Mouse (Mus musculus) 3T3-L1 (cell line): Measurements from ENCODE around the gene Slc16a3.

Experiments
- DNase-seq: peaks from one replicate; pipeline ENCODE4 v3.0.0-alpha.2; 2015; ENCODE audit warnings: low read depth, low spot score

Slc16a3 gene

DNA sequence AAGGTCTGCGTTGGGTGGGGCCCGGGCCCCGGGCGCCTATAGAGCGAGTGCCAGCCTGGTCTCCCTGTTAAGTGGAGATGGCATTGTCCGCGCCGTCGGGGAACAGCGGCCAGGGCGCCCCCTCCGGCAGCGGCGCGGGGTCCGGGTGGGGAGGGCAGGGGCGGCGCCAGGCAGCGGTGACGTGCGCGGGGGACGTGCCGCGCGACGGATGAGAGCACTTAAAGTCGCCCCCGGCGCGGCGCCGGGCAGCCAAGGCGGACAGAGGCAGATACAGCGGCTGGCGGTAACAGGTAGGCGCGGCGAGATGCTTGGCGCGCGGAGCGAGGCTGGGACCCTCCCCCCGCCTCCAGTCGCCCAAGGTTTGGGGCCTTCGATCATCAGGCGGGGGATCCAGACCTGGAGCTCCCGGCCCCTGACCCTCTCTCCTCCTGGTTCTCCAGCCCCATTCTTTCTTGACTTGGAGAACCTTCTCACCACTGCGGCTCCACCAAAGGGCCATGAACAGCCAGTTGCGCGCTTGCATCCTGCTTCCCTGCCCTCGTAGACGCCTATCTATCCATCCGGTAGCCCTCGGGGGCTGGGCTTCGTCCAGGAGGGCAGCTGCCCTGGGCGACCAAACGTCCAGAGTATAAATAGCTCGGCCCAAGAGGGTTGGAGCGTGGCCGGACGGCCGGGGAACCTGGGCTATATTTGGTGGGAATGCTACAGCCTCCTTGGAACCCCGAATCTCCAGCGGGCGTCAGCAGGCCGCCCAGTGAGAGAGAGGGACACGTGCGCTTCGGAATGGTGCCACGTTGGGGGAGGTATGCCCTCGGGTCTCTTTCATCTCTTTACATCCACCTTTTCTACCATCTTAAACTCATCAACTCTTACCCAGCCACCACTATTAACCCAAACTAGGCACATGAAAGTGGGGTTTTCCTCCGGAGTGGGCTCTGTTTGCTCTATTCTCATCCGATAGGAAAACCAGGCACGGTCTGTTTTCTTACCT, 876 bp downstream of the Slc16a3 start:
- DNase-seq, result no peak

- no peak for DNase-seq
Measured at GRCm38 (mm10) chr11:120949863-120950262, 1.6 kb downstream of the Slc16a3 start.

DNA sequence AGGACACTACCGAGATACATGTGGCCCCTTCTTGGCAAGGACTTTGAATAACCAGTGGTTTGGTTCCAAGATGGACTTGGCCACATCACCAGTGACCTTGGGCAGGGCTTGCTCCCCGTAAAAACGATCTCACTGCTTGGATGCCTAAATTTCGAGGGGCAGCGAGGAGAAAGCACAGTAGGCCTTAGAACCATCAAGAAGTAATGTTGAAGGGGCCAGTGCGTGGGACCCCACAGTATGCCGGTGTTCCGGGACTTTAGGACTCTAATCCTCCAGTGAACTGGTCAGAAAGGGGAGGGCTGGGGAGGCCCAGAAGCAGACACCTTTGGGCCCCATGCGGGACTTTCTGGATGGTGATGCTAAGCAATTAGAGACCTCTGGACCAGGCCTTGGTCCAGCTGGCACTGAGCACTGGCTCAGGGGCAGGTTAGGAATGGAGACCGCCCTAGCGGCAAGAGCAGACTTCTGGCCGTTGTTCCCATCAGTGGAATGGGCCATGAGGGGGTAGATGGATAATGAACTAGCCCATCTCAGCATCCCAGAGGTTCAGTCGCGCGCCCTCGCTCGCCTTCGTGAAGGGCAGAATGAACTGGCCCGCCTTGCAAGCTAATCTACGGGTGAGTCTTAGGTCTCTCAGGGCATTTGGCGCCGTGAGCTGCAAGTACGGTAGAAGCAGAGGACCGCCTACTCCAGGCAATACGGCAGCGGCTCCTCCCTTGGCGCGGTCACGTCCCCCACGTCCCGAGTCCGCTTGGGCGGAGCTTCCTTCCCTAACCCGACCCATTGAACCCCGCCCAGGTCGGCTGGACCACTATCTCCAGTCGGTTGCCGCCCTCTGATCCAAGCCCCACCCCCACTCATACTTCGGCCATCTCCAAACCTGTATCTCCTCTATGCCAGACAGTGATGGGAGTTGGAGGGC, 2.3 kb downstream of the Slc16a3 start:
- DNase-seq, result peak; percentile 92

DNA sequence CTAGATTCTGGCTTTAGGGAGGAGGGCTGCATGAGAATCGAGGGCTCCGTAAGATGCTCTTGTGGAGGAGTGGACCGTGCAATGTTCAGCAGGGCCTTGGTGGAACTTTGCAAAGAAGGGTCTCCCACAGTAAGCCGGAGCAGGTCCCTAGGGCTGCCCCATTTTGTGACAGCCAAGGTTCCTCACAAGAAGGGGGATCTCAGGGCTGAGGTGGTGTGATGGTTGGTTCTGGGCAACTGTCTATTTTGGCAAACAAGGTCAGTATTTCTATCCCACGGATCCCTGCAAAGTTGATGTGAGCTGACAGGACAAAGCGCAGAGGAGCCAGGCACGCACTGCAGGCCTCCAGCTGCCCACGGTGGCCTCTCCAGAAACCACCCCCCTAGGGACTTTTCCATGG, 3.0 kb downstream of the Slc16a3 start:
- no peak for DNase-seq

- DNase-seq, result no peak
Measured at GRCm38 (mm10) chr11:120951731-120952730, 3.8 kb downstream of the Slc16a3 start.

- DNase-seq, result no peak
Measured at GRCm38 (mm10) chr11:120954936-120955335, 6.7 kb downstream of the Slc16a3 start.

GRCm38 (mm10) chr11:120955701-120956100, 7.4 kb downstream of the Slc16a3 start:
- DNase-seq, result no peak

GRCm38 (mm10) chr11:120957052-120957451, 8.8 kb downstream of the Slc16a3 start:
- DNase-seq, result no peak

- no peak for DNase-seq
Measured at GRCm38 (mm10) chr11:120957731-120958257, 9.5 kb downstream of the Slc16a3 start.

DNA sequence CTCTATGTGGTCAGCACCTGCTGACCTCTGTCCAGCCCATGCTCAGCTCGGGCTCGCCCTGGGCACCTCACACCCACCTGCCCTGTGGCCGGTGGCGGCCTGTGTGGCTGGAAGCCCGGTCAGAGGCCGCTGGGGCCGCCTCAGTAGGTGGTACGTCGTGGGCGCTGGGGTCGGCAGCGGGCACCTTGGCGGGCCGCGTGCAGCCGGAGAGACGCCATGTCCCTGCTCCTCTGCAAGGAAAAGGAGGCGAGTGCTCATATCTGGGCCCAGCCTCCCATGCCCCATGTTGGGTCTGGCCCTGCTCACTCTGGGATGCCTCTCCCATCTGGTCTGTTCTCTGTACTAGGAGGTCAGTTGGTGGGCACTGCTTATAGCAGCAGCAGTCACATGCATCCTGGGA, 10.8 kb downstream of the Slc16a3 start:
- DNase-seq, result no peak

DNA sequence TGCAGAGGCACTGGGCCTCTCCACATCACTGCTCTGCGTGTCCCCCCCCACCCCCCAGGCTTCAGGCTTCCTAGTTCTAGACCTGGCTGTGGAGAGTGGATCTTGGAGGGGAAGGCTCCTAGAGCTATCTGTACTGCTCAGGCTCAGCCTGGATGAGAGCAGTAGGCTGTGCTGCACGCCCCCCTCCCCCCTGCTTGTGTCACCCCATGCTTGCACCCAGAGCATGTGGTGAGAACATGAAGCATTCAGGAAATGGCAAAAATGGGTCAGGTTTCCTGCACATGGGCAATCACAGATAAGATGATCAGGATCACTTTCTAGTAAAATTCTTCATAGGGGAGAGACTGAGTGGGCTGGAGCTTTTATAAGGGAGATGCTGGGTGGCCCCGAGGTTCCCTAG, 11.3 kb downstream of the Slc16a3 start:
- no peak for DNase-seq

- DNase-seq, result no peak
Measured at GRCm38 (mm10) chr11:120960248-120960647, 12.0 kb downstream of the Slc16a3 start.

- DNase-seq, result no peak
Measured at GRCm38 (mm10) chr11:120961594-120961993, 13.3 kb downstream of the Slc16a3 start.

DNA sequence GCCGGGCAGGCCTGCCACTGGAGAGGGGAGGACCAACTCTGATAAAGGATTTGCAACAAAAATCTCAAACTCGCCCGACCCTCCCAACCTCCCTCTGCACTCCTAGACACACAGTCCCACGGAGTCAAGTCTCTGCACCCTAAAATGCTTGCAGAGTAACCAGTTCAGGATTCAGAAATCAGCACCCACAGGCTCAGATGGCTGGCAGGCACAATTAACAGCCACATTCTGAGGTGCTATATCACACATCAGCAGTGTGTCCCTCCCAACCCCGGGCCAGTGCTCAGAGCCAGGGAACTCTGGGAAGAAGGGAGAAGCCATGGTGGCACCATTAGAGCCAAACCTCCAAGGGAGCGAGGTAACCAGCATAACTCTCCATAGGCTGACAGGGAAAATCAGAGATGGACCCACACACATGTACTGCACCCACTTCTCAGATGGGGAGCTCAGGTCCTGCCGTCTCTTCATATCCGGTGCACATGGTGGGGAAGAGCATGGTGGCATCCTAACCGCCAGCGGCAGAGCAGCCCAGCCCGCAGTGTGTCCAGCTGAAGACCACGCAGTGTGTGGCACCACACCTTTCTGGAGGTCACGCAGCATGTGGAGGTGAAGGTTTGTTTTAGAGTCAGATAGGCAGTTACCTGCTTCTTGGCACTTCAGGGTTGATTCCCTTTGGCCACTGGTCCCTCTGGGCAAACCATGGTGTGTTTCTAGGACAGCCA, 13.9 kb downstream of the Slc16a3 start:
- no peak for DNase-seq

DNA sequence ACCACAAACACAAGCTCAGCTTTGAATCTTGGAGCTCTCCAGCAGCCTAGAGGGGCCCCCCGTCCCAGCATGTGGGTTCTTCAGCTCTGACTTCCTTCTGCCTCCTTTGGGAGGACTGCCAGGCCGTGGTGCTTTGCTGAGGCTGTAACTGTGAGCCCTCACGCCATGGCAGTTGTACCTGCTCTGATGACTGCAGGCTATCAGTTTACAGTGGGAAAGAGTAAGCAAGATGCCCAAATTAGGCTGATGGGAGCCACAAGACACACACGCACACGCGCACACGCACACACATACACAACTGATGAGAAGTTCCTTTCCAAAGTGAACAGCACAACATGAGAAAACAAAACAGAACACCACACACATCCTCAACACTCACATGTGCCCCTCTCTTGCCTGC, 14.6 kb downstream of the Slc16a3 start:
- no peak for DNase-seq

GRCm38 (mm10) chr11:120964195-120965157, 16.2 kb downstream of the Slc16a3 start:
- no peak for DNase-seq

DNA sequence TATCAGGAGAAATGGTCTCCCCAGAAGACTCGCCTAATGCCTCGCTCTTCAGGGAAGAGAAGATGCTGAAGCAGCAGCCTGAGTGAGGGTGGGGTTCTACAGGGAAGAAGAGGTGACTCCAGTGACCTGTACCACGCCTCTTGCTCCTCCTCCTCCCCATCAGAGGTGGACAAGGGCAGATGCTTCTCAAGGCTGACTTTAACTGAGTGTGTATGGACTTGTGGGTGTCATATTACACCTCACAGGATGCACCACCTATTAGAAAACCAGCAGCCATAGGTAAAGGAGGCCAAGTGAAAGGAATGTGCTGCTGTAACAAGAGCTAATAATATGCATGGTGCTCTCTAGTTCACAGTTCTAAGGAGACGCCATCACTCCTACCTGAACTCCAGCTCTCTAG, 17.3 kb downstream of the Slc16a3 start:
- DNase-seq, result peak; percentile 16

DNA sequence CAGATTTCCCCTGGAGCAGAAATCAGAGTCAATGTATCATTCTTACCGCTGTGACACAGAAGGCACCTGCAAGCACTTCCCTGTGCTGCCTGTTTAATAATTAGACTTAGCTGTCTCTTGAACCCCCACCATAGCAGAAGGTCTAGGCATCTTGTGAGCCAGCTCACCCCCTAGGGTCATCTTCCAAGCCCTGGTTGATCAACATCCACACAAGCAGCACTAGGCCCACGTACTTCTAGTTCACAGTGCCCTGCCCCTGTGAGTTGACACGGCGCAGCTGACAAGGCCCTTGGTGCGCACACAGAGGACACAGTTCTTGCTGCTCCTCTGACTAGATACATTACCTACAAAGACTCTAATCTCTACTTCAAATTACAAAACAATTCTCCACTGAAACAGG, 21.5 kb downstream of the Slc16a3 start:
- no peak for DNase-seq

- no peak for DNase-seq
Measured at GRCm38 (mm10) chr11:120971237-120971636, 23.0 kb downstream of the Slc16a3 start.
